Mouse (Mus musculus) adrenal gland, adult 18-20 months (tissue): ENCODE measurements around the gene 1700025G04Rik. TPM values are rescaled to one million over a fixed set of nuclear protein-coding genes. Genes with fewer than 3 reads are reported as not detected.

Source experiments
- DNase-seq, 2 experiments: peaks; one replicate each; pipeline ENCODE4 v3.0.0; 2021 to 2022; ENCODE audit warnings: low spot score in 2 of 2
- long read RNA-seq, 2 experiments: library from polyadenylated mRNA; stranded (forward); transcript quantifications; one replicate each; pipeline ENCODE4 v2.0.0; 2021
- total RNA-seq, 2 experiments: library from RNA; stranded (reverse); gene quantifications; 1 replicate in 1 of 2; 2 replicates in 1 of 2; pipeline ENCODE4 v1.2.3; 2021

Gene 1700025G04Rik
- total RNA-seq = 100 to 1,000 TPM in 1 of 2 experiments, 10 to 100 TPM in 1; 64.0 to 114 TPM
- long read RNA-seq, experiment 1, full-length matches to known transcripts = 55 of 67 reads
- long read RNA-seq, experiment 1, partial matches to known transcripts = 1 of 67 reads
- long read RNA-seq, experiment 1, other reads (novel, unspliced or antisense) = 11 of 67 reads
- long read RNA-seq, experiment 2, full-length matches to known transcripts = 33 of 37 reads
- long read RNA-seq, experiment 2, partial matches to known transcripts = 0 of 37 reads
- long read RNA-seq, experiment 2, other reads (novel, unspliced or antisense) = 4 of 37 reads

DNA sequence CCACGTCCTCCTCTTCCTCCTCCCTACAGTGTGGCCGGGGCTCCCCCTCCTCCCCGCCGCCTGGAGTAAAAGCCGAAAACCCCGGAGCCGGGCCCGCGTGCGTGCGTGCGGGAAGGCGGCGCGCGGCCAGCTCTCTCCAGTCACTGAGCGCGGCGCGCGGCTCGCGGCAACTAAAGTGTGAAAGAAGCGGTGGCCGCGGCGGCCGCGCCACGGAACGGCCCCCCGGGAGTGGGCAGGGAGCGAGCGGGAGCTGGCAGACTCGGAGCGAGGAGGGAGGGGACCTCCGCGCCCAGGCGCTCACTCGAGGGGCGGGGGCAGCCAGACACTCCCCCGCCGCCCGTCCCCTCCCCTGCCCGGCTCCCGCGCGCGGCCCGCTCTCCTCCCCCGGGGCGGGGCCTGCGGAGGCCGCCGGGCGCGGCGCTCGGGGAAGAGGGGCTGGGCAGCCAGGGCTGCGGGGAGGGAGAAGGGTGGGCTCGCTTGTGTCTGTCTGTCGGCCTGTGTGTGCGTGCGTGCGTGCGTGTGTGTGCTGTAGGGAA is at the start of gene 1700025G04Rik:
1700025G04Rik (minus strand) TSS at position 108 of the 536 bp plus-strand sequence.
- DNase-seq = peak; percentile 88 to 90

DNA sequence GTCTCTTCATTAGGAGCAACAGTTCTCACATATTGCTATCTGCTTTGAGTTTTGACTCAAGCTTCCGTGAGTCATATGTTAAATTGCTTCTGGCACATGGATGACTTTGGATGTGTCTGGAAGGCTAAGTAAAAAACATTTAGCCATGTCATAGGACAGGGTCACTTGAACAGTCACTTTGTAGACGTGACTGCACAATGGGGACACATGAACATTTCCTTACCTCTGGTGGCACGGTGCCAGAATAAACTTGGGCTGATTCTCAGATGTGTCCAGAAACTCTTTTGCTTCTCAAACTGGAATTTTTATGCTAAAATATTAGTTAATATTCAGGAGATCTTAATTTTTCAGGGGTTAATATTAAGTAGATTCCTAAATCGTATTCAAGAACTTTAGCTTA is 49.6 kb upstream of the 1700025G04Rik start:
- peak in 1 of 2 experiments; percentile 19 for DNase-seq

DNA sequence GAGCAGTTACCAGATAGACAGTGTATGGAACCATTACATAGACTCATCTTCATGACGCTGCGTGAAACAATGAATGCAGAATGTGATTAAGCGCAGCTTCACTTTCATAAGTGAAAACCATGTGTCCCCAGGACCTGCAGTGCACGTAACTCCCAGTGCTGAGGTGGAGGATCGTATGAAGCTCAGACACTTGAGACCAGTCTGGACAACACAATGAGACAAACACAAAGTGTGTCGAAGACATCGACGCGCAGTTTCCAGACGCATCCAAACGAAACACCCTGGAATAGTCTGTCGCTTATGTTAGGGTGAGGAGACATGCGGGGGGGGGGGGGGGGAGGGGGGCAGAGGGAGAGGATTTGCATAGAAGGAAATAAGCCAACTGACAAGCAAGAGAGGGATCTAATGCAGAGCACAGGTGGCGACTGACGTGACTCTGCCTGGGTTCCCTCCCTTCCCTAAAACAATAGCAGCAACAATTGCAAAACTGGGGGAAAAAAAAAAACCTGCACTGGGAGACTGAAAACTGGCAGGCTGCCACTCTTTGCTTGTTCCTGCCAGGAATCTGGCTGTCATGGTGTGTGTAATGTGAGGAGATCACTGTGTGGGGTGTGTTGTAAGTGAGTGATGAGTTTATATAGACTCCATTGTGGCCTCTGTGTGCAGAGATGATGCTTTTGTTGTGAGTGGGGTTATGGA is 40.3 kb upstream of the 1700025G04Rik start:
- DNase-seq = peak in 1 of 2 experiments; percentile 17

DNA sequence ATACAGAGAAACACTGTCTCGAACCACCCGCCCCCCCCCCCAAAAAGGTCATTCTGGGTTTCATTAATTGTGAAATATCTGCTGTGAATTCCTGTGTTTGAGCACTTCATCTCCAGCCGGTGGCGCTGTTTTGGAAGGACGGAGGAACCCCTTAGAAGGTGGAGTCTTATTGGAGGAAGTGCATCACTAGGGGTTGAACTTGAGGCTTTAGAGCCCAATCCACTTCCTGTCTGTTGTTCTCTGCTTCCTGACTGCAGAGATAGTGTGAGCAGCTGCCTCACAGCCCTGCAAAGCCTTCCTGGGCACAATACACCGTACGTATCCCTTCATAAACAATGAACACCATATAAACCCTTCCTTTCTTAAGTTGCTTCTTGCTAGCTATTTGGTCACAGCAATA is 35.5 kb upstream of the 1700025G04Rik start:
- no peak for DNase-seq

DNA sequence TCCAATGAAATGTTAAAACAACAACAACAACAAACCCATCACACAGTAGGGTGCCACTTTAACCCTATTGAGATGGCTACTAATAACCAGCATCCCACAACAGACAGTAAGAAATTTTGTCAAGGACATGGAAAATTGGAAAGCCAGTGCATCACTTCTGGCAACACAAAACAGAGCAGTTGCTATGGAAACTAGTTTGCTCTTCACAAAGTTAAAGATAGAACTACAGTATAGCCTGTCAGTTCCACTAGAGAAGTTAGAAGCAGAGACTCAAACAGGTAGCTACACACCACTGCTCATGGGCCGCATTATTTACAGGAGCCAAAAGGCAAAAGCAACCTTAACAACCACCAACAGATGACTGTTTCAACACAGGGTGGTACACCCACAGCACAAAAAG is 20.2 kb upstream of the 1700025G04Rik start:
- DNase-seq = no peak

DNA sequence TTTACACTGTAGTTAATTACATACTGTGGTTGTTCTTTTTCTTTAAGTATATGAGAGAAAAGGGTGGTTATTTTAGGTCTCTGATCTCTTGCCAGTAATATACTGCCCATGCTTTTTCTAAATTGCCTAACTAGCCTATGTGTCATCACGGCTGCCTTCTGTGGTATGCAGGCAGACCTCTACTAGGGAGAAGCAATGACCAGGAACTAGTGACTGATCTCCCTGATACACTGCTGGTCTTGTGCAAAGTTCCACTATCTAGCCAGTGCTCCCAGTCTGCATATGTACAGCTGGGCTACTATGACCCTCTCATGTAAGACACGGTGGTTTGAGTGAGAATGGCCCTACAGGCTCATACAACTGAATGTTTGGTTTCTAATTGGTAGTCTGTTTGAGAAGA is 16.2 kb upstream of the 1700025G04Rik start:
- no peak for DNase-seq

DNA sequence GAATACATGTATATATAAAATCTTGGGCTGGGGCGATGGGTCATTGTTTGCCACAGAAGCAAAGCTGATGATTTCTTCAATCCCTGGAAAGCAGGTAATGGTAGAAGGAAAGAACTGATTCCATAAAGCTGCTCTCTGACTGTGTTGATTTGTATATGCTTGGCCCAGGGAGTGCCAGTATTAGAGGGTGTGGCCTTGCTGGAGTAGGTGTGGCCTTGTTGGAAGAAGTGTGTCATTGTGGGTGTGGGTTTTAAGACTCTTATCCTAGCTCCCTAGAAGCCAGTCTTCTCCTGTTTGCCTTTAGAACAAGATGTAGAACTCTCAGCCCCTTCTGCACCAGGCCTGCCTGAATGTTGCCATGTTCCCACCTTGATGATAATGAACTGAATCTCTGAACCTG is 15.3 kb upstream of the 1700025G04Rik start:
- no peak for DNase-seq

DNA sequence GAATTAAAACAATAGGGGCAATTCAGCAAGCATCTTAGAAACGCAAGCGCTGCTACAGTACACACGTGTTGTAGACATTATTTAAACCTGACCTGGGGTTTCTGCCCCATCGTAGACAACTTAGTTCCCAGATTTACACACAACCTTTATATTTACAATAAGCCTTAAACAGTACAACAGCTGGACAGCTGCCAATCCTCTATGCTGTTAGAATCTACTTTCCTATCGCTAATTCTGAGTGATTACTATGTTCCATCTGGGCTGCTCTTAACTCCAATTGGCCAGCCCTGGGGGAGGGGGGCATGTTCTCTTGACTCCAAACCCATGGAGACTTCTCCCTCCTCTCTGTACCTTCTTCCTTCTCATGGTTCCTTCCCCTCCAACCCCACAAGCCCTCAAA is 11.8 kb upstream of the 1700025G04Rik start:
- DNase-seq = no peak

DNA sequence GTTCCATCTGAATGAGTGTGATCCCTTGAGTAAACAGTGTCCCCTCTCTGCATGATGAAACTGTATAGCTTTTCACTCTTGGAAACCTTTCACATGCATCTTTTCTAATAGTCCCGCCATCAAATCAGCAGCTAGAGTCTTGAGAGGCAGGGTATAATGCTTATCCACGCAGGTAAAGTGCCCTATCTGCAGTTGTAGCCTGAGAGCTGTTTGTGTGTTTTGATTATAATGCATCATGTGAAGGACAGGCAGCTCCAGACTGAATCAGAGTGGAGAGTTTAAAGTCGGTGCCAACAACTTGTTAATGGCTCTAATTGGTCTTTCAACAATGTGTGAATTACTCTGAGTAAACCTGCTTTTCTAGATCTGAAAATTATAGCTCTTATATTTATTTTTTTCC is 6.1 kb upstream of the 1700025G04Rik start:
- DNase-seq = no peak

DNA sequence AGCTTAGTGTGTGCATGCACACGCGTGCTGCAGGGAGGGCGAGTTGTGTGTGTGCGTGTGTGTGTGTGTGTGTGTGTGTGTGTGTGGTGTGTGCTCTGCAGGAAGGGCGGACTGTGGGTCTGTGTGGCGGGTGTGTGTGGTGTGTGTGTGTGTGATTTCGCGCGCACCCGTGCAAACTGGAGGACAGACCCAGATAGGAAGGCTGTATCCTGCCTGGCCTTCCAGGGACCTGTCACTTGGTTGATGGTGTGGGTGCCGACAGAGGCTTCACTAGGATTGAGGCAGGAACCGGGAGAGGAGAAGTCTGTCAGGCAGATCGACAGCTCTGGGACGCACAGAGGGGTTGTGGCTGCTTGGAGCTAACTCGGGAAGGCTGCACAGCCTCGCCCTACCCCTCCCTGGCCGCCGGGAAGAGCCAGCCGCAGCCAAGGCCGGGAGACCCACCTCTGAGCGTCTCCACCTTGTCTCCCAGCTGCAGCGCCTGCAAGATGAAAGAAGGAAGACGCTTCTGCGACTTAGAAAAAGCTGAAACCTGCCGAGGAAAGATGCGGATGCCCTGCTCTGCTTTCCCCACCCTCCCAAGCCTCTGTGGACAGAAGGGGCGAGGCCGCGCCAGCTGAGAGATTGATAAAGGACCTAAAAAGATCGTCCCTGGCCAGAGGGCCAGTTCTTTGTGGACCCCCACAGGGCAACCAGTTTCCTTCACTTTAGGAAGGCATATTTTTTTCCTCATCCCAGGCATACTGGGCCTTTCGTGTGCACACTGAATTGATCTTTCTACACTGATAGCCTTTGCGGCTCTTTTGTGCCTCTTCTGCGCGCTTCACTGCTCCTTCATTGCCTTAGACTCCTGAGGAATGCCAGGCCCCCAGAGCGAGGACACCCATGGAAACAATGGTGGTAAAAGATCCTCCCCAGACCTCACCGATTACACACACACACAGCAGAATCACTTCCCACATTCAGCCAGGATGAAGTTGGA is 930 bp upstream of the 1700025G04Rik start:
- DNase-seq = peak; percentile 40 to 43

DNA sequence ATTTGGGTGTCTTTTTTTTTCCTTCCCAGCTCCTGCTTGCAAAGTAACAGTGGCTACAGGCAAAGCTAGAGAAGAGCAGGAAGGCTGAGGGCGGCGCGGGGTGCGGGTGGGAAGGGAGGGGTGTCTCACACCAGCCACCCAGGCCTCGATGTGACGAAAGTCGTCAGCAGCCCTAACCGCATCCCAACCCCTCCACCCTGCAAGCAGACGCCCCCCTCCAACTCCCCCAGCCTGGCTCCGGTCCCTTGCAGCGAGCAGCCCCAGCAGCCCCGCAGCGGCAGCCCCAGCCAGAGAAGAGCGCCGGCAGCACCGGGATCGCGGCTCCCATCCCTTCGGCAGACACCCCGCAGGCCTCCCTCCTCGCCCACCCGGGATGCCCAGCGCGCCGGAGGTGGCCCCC is 399 bp downstream of the 1700025G04Rik start:
- peak in 1 of 2 experiments; percentile 38 for DNase-seq

DNA sequence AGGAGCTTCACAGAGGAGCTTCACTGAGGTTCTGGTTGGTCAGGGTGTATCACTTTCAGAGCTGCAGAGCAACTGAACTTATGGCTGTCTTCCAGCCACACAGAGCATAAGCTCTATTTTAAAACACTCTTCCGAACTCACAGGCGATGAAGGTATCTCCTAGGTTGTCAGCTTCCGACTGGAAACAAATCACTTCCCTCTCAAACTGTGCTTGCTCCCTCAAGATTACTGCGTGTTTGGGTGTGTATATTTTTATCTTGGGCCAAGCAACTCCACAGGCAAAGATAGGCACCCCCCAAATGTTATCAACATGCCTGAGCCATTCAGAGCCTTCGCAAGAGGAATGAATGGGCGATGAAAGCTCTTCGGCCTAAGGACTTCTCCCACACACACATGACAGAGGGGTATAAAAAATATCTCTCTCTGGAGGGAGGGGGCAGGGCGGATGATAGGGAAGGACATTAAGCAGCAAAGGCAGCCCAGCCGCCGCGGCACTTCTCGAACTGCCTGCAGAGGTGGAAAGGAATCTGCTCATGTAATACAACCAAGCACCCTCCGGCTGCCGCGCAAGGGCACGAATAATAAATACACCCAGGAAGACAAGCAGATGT is 1.0 kb downstream of the 1700025G04Rik start:
- DNase-seq = peak; percentile 37 to 47

DNA sequence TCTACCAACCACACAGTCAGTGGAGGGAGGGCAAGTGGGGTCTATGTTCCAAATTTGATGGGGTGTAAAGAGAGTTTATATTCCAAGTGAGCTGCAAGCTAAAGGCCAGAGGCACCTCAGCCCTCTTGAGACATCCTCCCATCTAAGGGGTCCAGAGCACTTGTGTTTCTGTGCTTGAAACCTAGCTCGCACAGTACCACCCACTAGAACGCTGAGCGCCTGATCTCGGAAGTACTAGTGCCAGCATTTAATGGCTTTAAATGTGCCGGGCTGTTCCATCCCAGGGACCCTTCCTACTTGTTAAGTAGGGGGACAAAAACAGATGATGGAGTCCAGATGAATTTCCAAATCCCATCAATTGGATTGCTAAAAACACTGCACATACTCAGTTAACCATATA is 1.9 kb downstream of the 1700025G04Rik start:
- no peak for DNase-seq

DNA sequence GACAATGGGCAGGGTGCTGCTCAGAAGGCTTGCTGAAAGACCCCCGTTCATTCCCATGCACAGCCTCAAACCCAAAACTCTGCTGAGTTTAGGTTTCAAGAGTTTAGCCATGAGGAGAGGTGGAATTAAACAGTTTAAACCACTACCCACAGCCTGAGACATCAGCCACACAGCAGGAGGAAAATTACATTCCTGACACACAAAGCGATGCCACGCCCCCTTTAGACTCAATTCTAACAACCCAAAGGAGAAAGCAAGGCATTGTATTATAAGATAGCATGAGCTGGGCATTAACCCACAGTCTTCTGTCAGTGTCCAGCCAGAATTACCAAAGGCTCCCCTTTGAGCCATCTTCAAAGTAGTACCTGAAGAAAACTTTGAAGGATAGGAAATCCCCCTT is 3.0 kb downstream of the 1700025G04Rik start:
- no peak for DNase-seq

DNA sequence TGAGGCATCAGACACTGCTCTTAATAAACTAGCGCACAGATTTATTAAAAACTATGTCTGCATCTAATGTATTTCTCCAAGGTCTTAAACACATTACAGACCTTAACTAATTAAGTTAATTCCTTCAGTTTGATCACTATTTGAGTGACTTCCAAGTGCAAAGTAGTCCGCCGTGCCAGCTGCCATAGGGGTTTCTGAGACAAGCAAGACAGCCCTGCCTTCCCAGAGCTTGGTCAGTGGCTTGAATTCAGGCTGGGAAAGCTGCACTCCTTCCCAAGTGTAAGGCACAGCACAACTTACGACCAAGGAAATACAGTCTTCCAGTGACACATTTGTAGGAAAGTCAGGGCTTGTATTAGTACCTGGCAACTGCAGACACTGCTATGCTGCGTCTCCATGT is 4.4 kb downstream of the 1700025G04Rik start:
- DNase-seq = no peak

DNA sequence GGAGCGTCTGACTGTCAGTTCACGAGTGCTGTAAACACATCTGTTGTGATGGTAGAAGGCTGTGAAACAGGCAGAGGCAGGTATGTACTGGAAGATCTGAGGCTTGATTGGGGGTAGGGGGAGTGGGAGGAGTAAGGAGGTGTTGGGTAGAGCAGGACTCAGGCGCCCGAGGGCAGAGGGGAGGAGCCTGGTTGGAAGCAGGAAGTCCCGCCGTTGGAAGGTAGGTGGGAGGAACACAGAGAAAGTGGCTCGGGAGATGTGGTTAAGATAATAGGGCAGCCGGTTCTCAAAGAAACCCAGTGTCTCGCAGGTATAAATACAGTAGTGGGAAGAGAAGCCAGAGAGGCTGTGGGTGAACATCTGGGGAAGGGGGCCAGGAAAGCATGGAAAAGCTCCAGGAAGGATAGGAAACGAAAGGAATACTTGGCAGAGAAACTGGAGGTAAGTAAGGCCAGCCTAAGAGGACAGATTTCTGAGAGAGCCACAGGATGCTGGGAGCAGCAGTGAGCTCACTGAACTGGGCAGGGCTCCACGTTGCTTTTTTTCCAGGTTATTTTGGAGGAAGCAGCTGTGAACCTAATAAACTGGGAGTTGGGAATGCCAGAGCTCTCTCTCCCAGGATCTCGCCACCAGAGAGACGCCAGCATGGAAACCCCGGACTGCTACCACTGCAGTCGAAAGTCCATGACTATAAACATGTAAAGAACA is 5.1 kb downstream of the 1700025G04Rik start:
- DNase-seq = no peak

DNA sequence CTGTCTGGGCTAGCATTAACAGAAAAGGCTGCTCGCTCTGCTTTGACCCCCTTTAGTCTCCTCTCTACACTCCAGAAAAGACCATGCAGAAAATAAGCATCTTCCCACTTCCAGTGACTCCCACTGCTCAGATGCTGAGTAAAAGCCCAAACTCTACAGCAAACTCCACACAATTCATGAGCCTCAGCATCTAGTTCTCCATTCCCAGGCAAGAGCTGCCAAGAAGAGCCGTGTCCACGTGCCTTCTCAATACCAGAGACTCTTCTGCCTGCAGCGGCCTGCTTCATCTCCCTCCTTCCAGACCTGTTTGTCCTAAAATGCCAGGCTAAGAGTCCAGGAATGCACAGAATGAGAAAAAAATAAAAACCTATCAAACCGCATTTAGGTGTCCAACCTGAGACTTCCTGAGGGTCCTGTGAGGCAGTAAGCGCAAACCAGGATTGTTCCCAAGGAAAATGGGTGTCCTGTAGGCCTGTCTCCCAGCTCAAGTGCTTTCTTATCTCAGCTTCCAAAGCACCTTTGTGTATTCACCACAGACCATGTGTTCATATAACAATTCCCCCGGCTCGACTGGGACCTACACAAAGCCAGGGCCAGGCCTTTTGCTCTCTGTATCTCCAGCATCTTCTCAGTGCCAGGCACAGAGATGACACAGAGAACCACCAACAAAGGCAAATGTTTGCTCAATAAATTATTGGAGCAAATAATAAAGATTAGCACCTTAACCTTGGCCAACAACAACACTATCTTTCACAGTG is 7.8 kb downstream of the 1700025G04Rik start:
- DNase-seq = no peak

DNA sequence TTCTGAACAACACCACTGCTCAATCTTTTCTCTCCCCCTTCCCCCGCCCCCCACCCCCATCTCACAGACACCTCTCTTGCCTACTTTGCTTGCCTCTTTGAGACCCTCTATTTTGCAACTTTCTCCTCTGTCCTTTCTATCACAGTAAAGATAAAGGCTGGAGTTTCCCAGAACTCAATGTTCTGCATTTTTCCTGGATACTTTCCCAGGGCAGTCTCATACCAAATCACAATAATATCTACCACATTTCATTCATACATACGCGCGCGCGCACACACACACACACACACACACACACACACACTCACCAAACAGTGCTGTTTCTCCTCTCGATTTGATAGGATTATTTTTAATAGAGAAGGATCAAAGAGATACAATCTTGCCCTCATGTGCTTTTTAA is 8.8 kb downstream of the 1700025G04Rik start:
- DNase-seq = no peak

DNA sequence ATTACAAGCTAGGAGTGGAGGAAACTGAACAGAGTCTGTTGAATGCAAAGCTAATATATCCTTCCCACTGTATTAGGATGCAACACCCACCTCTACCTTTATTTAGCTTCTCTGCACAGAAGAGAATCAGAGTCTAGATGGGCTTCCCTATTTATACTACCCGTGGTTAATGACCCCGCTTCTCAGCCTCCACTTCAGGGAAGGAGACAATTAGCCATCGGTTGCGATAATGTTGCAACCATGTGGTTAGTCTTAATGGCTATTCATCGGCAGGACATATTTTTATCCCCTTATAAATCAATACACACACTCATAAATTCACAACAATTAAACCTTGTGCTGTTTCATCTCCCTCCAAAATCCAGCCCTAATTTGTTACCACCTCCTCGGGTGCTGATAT is 9.7 kb downstream of the 1700025G04Rik start:
- DNase-seq = no peak
